Mouse (Mus musculus) hindbrain, postnatal 0 days (tissue): ENCODE data around the gene E130114P18Rik. TPM values are rescaled to one million over a fixed set of nuclear protein-coding genes. Genes with fewer than 3 reads are reported as not detected.
A peak's percentile ranks its signal among the peaks of the same experiment; 100 is the strongest.

ENCODE experiments used
- ATAC-seq: fragments of 200-750 bp; cut with Nextera tagmentation; 2 replicates; pipeline ENCODE4 v1.8.0; 2017; ENCODE audit warnings: mild to moderate bottlenecking, moderate TSS enrichment, moderate library complexity
- DNase-seq: peaks from one replicate; pipeline ENCODE4 v3.0.0-alpha.2; 2015; ENCODE audit warnings: low spot score
- H3K27ac ChIP-seq: fragments of 300-500 bp; sonication (generic); 2 replicates; pipeline ENCODE4 v1.5.1; 2014; ENCODE audit warnings: mild to moderate bottlenecking
- H3K27me3 ChIP-seq: fragments of 300-500 bp; sonication (generic); 2 replicates; pipeline ENCODE4 v1.6.1; 2014; ENCODE audit warnings: low read length, mixed read lengths; ENCODE audit not compliant: insufficient read depth
- H3K36me3 ChIP-seq: fragments of 300-500 bp; sonication (generic); 2 replicates; pipeline ENCODE4 v1.6.1; 2014; ENCODE audit warnings: low read length, mixed read lengths; ENCODE audit not compliant: insufficient read depth
- H3K4me1 ChIP-seq: fragments of 300-500 bp; sonication (generic); 2 replicates; pipeline ENCODE4 v1.6.1; 2014; ENCODE audit warnings: antibody characterized with exemption, low read length, mixed read lengths; ENCODE audit not compliant: insufficient read depth
- H3K4me2 ChIP-seq: fragments of 300-500 bp; sonication (generic); 2 replicates; pipeline ENCODE4 v1.6.1; 2014; ENCODE audit warnings: low read depth, mild to moderate bottlenecking, low read length, moderate library complexity, mixed read lengths
- H3K4me3 ChIP-seq: fragments of 300-500 bp; sonication (generic); 2 replicates; pipeline ENCODE4 v1.5.1; 2014; ENCODE audit warnings: low read length
- H3K9ac ChIP-seq: fragments of 300-500 bp; sonication (generic); replicated peaks from 2 replicates; pipeline ENCODE4 v1.6.1; 2014; ENCODE audit warnings: mild to moderate bottlenecking, low read length, moderate library complexity, mixed read lengths
- H3K9me3 ChIP-seq: fragments of 300-500 bp; sonication (generic); 2 replicates; pipeline ENCODE4 v1.6.1; 2016; ENCODE audit warnings: low read length, mixed read lengths
- CTCF ChIP-seq: IDR thresholded peaks from 2 replicates; pipeline ENCODE4 v1.5.1; 2016; ENCODE audit warnings: antibody characterized with exemption, control low read depth, low read depth
- WGBS: fragments of 180-500 bp; shearing (Covaris S2); extraction: QIAGEN DNeasy Blood & Tissue Kit; methylation state at CpG from one replicate; pipeline ENCODE4 v1.1.7; 2014; 5-methylcytosine and 5-hydroxymethylcytosine counted together
- polyA plus RNA-seq: library from polyadenylated mRNA; unstranded; fragments of >200 nt; fragmentation: Nextera tagmentation; extraction: Ambion mirVana; gene quantifications from 2 replicates; pipeline ENCODE4 v1.2.1, GENCODE M21; 2015
- total RNA-seq: library from RNA; depleted of rRNA; stranded (reverse); fragments of >200 nt; gene quantifications from 2 replicates; pipeline ENCODE4 v1.2.3, GENCODE M21; 2014

E130114P18Rik gene
- total and polyA plus RNA-seq, 2 experiments from 2014 or later, result 22.3 to 31.6 TPM

- Histone ChIP-seq H3K36me3 (no peaks in the 10 kb centered on the region), H3K27ac (no peak overlapping the region), H3K4me1 (no peaks in the 10 kb centered on the region), H3K4me3 (no peak overlapping the region), H3K9me3 (no peaks in the 10 kb centered on the region), H3K9ac (no peak overlapping the region), H3K4me2 (no peak overlapping the region), H3K27me3 (no peaks in the 10 kb centered on the region)
- no CpG with 5 or more reads among the region's 1 CpGs for WGBS
- no peak for DNase-seq
- ATAC-seq, result no peak
- no peak for TF ChIP-seq CTCF
Measured at GRCm38 (mm10) chr4:97769861-97770260, 8.0 kb downstream of the E130114P18Rik start.

GRCm38 (mm10) chr4:97767516-97767915, 10.4 kb downstream of the E130114P18Rik start:
- Histone ChIP-seq H3K4me1 (no peaks in the 10 kb centered on the region), H3K9me3 (no peaks in the 10 kb centered on the region), H3K4me3 (no peak overlapping the region), H3K4me2 (no peak overlapping the region), H3K36me3 (no peaks in the 10 kb centered on the region), H3K27me3 (no peaks in the 10 kb centered on the region), H3K27ac (no peak overlapping the region), H3K9ac (no peak overlapping the region)
- WGBS, result 90% methylated on average over 5 of the region's 5 CpGs
- no peak for ATAC-seq
- no peak for TF ChIP-seq CTCF
- no peak for DNase-seq

- DNase-seq (no peak), ATAC-seq (no peak)
- no peaks in the 10 kb centered on the region for H3K36me3 ChIP-seq
- no peak overlapping the region for H3K9ac ChIP-seq
- no peak overlapping the region for H3K27ac ChIP-seq
- H3K4me1 ChIP-seq, result no peaks in the 10 kb centered on the region
- no peak for TF ChIP-seq CTCF
- H3K9me3 ChIP-seq, result no peaks in the 10 kb centered on the region
- H3K4me2 ChIP-seq, result no peak overlapping the region
- H3K27me3 ChIP-seq, result no peaks in the 10 kb centered on the region
- WGBS, result 82% methylated on average over 4 of the region's 4 CpGs
- H3K4me3 ChIP-seq, result no peak overlapping the region
Measured at GRCm38 (mm10) chr4:97767025-97767424, 10.9 kb downstream of the E130114P18Rik start.

- DNase-seq (no peak), ATAC-seq (no peak)
- no peak overlapping the region for H3K9ac ChIP-seq
- H3K27me3 ChIP-seq, result no peaks in the 10 kb centered on the region
- WGBS, result 83% methylated on average over 3 of the region's 3 CpGs
- H3K4me2 ChIP-seq, result no peak overlapping the region
- H3K9me3 ChIP-seq, result no peaks in the 10 kb centered on the region
- H3K27ac ChIP-seq, result no peak overlapping the region
- no peak overlapping the region for H3K4me3 ChIP-seq
- no peak for TF ChIP-seq CTCF
- H3K36me3 ChIP-seq, result no peaks in the 10 kb centered on the region
- H3K4me1 ChIP-seq, result no peaks in the 10 kb centered on the region
Measured at GRCm38 (mm10) chr4:97766100-97766499, 11.8 kb downstream of the E130114P18Rik start.

- H3K9ac ChIP-seq, result no peak overlapping the region
- H3K4me1 ChIP-seq, result no peaks in the 10 kb centered on the region
- no peaks in the 10 kb centered on the region for H3K9me3 ChIP-seq
- no peaks in the 10 kb centered on the region for H3K27me3 ChIP-seq
- no peaks in the 10 kb centered on the region for H3K36me3 ChIP-seq
- 88% methylated on average over 4 of the region's 4 CpGs for WGBS
- DNase-seq, result no peak
- TF ChIP-seq CTCF, result no peak
- ATAC-seq, result no peak
- no peak overlapping the region for H3K4me2 ChIP-seq
- no peak overlapping the region for H3K27ac ChIP-seq
- H3K4me3 ChIP-seq, result no peak overlapping the region
Measured at GRCm38 (mm10) chr4:97765341-97766020, 12.4 kb downstream of the E130114P18Rik start.

GRCm38 (mm10) chr4:97764616-97765015, 13.3 kb downstream of the E130114P18Rik start:
- H3K9ac ChIP-seq, result no peak overlapping the region
- H3K9me3 ChIP-seq, result no peaks in the 10 kb centered on the region
- no peak overlapping the region for H3K4me3 ChIP-seq
- WGBS, result 33% methylated on average over 4 of the region's 4 CpGs
- DNase-seq, result no peak
- no peak for ATAC-seq
- H3K27me3 ChIP-seq, result no peaks in the 10 kb centered on the region
- no peak overlapping the region for H3K4me2 ChIP-seq
- no peak for TF ChIP-seq CTCF
- H3K36me3 ChIP-seq, result no peaks in the 10 kb centered on the region
- H3K27ac ChIP-seq, result no peak overlapping the region
- H3K4me1 ChIP-seq, result no peaks in the 10 kb centered on the region

- H3K9me3 ChIP-seq, result no peaks in the 10 kb centered on the region
- H3K9ac ChIP-seq, result peak overlapping the region; percentile 65
- peak overlapping the region; percentile 74 for H3K4me2 ChIP-seq
- WGBS, result 30% methylated on average over 3 of the region's 3 CpGs
- DNase-seq, result no peak
- H3K27me3 ChIP-seq, result no peaks in the 10 kb centered on the region
- H3K4me3 ChIP-seq, result peak overlapping the region; percentile 56
- no peak for TF ChIP-seq CTCF
- H3K4me1 ChIP-seq, result peaks cover 16% of the 10 kb centered on the region; the same call in 1 of the 2 replicates
- no peaks in the 10 kb centered on the region for H3K36me3 ChIP-seq
- H3K27ac ChIP-seq, result peak overlapping the region; percentile 92
- no peak for ATAC-seq
Measured at GRCm38 (mm10) chr4:97758661-97759060, 19.2 kb downstream of the E130114P18Rik start.
